Mouse (Mus musculus) neutrophil, adult 83 days (primary cell): ENCODE results near the gene Zfp870. TPM values are rescaled to one million over a fixed set of nuclear protein-coding genes. Genes with fewer than 3 reads are reported as not detected.

Source experiments
- total RNA-seq, 2 experiments: library from RNA; stranded (reverse); gene quantifications; one replicate each; pipeline ENCODE4 v1.2.4; 2023

The Zfp870 gene
- total RNA-seq, result 1 to 10 TPM in 1 of 2 experiments, under 1 TPM in 1; 0.75 to 1.7 TPM

GRCm38 (mm10) chr17:32891239-32892180, at the start of gene Zfp870:
Zfp870 (minus strand) TSS chr17:32891642.

GRCm38 (mm10) chr17:32917131-32917530, 25.7 kb upstream of the Zfp870 start, which contains the start of gene Cyp4f14:
Cyp4f14 (minus strand) TSS chr17:32917342.

GRCm38 (mm10) chr17:32829540-32830417, 61.7 kb downstream of the Zfp870 start, which contains the start of gene Zfp799:
Zfp799 (minus strand) TSS chr17:32830261.

Other genes starting within 250 kb of the Zfp870 start
- gene Cyp4f40, start 232.7 kb downstream of the Zfp870 start, total RNA-seq, result not detected
- gene Cyp4f15, start 206.0 kb downstream of the Zfp870 start, total RNA-seq, result not detected
- 10 to 100 TPM; 49.8 to 50.2 TPM for gene Zfp871, start 103.4 kb downstream of the Zfp870 start, total RNA-seq
- gene Zfp811, start 81.7 kb downstream of the Zfp870 start, total RNA-seq, result under 1 TPM in 1 of 2 experiments, not detected in 1; 0.33 TPM
- 1 to 10 TPM; 2.2 to 2.6 TPM for gene Zfp799, start 61.4 kb downstream of the Zfp870 start, total RNA-seq
- gene Cyp4f14, start 25.7 kb upstream of the Zfp870 start, total RNA-seq, result not detected
- gene Cyp4f13, start 55.8 kb upstream of the Zfp870 start, total RNA-seq, result 10 to 100 TPM; 69.3 to 86.6 TPM
- gene Zfp472, start 74.2 kb upstream of the Zfp870 start, total RNA-seq, result 1 to 10 TPM; 5.0 to 7.1 TPM
- gene Zfp952, start 101.5 kb upstream of the Zfp870 start, total RNA-seq, result 1 to 10 TPM; 4.0 to 4.1 TPM
- 1 to 10 TPM; 1.0 to 2.4 TPM for gene Zfp763, start 141.8 kb upstream of the Zfp870 start, total RNA-seq
- not detected for gene 4921501E09Rik, start 176.4 kb upstream of the Zfp870 start, total RNA-seq
- 1 to 10 TPM; 1.8 to 2.7 TPM for gene Zfp563, start 197.7 kb upstream of the Zfp870 start, total RNA-seq
- gene Morc2b, start 248.0 kb upstream of the Zfp870 start, total RNA-seq, result not detected